Mouse (Mus musculus): ENCODE measurements around the gene Camkk1. TPM values are rescaled to one million over a fixed set of nuclear protein-coding genes. Genes with fewer than 3 reads are reported as not detected.

Camkk1 gene
- polyA plus RNA-seq, 1 experiment: not detected

DNA sequence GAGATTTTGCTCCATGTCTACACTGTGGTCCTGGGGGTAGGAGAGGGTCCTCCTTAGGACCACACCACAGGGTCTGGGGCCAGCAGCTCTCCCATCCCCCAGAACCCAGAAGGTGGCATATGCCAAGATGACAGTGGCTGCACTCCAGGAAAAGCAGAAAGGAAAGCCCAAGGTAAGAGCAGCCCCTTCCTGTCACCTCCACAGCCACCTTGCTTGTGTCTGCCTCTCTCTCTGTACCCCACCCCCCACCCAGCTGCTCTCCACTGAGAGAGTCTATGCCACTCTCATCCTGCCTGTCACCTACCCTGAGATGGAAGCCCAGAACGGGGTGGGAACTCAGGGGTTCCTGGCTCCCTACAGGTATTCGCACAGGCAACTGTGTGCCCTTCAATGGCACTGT is 10.0 kb upstream of the Camkk1 start:
- H3K4me3 ChIP-seq (ENCODE audit: insufficient read depth, low read depth, low read length): no peak overlapping the region
- peaks cover 17% of the 10 kb centered on the region for H3K4me1 ChIP-seq (ENCODE audit: control insufficient read depth, insufficient read depth, low read length)
- H3K27ac ChIP-seq (ENCODE audit: insufficient read depth, low read depth, low read length): no peak overlapping the region
- WGBS: 76% methylated on average over 2 of the region's 2 CpGs
- TF ChIP-seq CTCF (IDR thresholded peaks at IDR 0.05; ENCODE audit: insufficient read depth, low read depth, low read length) (no peak), POLR2A (IDR thresholded peaks at IDR 0.05; ENCODE audit: insufficient read depth, low read depth, low read length) (no peak)

DNA sequence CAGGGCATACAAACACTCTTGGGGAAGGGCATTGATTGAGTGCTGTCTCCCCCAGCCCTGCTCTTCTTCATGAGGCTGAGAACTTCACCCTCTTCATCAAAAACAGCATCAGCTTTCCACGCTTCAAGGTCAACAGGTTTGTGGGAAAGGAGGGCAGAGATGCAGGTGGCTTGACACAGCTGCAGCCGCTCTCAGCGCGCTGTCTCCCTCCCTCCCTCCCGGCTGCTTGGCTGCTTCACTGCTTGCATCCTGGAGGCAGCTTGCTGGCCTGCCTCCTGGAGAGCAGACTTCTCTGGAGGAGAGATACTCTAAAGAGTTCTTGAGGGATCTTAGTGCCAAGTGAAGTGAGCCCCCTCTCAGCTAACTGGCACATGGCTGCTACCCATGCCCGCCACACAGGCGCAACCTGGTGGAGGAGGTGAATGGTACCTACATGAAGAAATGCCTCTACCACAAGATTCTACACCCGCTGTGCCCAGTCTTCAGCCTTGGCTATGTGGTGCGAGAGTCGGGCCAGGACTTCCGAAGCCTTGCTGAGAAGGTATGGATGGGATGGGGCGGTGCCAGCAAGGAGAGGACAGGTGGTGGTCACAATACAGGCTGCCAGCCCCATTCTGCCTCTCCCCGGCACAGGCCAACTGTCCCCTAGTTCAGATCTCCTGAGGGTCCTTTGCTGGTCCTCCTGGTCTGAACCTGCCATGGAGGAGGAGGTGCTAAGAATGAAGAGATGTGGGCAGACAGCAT is 9.1 kb upstream of the Camkk1 start:
- Histone ChIP-seq H3K4me3 (ENCODE audit: insufficient read depth, low read depth, low read length) (no peak overlapping the region), H3K4me1 (ENCODE audit: control insufficient read depth, insufficient read depth, low read length) (peaks cover 24% of the 10 kb centered on the region), H3K27ac (ENCODE audit: insufficient read depth, low read depth, low read length) (no peak overlapping the region)
- 54% methylated on average over 13 of the region's 13 CpGs for WGBS
- TF ChIP-seq CTCF (IDR thresholded peaks at IDR 0.05; ENCODE audit: insufficient read depth, low read depth, low read length) (no peak), POLR2A (IDR thresholded peaks at IDR 0.05; ENCODE audit: insufficient read depth, low read depth, low read length) (no peak)

DNA sequence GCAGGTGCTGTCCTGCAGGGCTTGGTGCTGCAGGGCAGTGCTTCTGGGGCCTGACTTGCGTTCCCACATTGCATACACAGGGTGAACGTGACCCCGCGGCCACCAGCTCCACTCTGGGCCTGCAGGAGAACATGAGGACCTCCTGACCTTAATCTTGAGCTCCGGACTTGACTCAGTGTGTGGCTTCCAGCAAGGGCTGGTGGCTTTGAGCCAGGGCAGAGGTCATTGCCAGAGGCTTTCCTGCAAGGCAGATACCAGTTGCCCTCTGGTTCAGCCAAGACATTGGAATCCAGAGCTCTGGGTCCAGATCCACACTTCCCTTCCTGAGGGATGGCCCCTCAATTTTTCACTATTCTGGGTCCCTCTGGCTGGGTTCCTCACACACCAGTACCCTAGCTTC is 4.8 kb upstream of the Camkk1 start:
- Histone ChIP-seq H3K4me3 (ENCODE audit: insufficient read depth, low read depth, low read length) (no peak overlapping the region), H3K27ac (ENCODE audit: insufficient read depth, low read depth, low read length) (no peak overlapping the region), H3K4me1 (ENCODE audit: control insufficient read depth, insufficient read depth, low read length) (peaks cover 42% of the 10 kb centered on the region)
- 83% methylated on average over 5 of the region's 5 CpGs for WGBS
- no peak for TF ChIP-seq CTCF (IDR thresholded peaks at IDR 0.05; ENCODE audit: insufficient read depth, low read depth, low read length)
- TF ChIP-seq POLR2A (IDR thresholded peaks at IDR 0.05; ENCODE audit: insufficient read depth, low read depth, low read length): no peak

DNA sequence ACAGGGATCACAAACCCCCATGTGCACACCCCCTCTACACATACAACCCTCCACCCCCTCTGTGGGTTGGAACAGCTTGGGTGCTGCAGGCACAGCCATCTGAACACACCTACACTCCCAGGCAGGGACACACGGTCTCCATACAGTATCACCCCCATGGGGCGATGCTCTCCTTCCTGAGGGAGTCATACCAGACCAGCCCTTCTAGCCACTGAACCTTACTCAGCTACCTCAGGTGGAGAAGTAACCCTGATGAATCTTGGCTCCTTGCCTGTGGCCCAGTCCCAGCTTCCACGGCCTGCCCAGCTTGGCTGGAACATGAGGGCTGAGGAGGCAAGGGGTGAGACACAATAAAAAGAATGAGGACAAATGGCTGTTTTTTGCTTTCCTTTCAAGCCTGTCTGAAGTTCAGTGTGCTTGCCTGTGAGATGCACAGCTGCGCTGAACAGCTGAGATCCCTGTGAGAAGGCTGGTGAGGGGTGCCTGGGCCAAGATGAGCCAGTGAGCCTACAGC is 3.9 kb upstream of the Camkk1 start:
- Histone ChIP-seq H3K4me3 (ENCODE audit: insufficient read depth, low read depth, low read length) (no peak overlapping the region), H3K27ac (ENCODE audit: insufficient read depth, low read depth, low read length) (peak overlapping the region; percentile 63), H3K4me1 (ENCODE audit: control insufficient read depth, insufficient read depth, low read length) (peaks cover 40% of the 10 kb centered on the region)
- WGBS: 33% methylated on average over 4 of the region's 4 CpGs
- TF ChIP-seq POLR2A (IDR thresholded peaks at IDR 0.05; ENCODE audit: insufficient read depth, low read depth, low read length) (no peak), CTCF (IDR thresholded peaks at IDR 0.05; ENCODE audit: insufficient read depth, low read depth, low read length) (no peak)

DNA sequence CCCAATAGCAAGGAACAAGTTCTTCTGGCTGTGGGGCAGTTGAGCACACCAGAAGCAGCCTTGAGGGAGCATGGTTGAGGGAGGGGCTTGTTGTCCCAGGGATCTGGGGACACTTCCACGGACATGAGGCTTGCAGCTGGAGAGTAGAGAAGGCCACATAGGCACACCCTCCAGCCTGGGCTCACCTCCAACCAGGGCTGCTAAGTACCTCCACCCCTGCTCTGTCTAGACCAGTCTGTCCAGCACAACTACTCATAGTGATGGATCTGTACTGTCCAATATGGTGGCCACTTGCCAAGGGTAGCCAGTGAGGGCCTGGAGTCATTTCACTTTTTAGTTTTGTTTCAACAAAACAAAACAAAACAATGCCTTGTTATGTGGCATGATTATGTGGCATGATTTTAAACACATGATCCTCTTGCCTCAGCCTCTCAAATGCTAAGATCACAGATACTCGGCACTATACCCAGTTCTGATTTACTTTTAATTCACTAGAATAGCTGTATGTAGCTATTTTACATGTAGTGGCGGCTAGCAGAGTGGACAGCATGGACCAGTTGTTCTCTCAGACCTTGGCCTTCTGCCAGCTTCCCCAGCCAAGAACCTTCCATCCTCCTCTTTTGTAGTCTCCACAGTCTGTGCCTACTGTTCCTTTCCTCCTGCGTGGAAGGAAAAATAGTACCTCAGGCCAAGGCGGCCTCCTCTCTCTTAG is 3.3 kb upstream of the Camkk1 start:
- peaks cover 42% of the 10 kb centered on the region for H3K4me1 ChIP-seq (ENCODE audit: control insufficient read depth, insufficient read depth, low read length)
- peak overlapping the region; percentile 63 for H3K27ac ChIP-seq (ENCODE audit: insufficient read depth, low read depth, low read length)
- TF ChIP-seq POLR2A (IDR thresholded peaks at IDR 0.05; ENCODE audit: insufficient read depth, low read depth, low read length) (no peak), CTCF (IDR thresholded peaks at IDR 0.05; ENCODE audit: insufficient read depth, low read depth, low read length) (no peak)
- WGBS: 52% methylated on average over 5 of the region's 5 CpGs
- no peak overlapping the region for H3K4me3 ChIP-seq (ENCODE audit: insufficient read depth, low read depth, low read length)

DNA sequence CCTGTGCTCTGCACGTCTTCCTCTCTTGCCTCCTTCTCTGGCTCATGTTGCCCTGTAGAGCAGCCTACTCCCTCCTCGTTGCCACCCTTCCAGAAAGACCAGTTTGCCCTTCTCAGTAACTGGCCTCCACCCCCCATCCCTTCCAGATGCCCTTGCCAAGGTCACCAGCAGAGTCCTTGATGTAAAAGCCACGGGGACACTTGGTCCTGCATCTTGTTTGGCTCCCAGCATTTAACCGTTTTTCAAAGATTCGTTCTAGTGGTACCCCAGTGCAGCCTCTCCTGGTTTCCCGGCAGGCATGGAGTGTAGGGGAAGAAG is 2.7 kb upstream of the Camkk1 start:
- H3K27ac ChIP-seq (ENCODE audit: insufficient read depth, low read depth, low read length): peak overlapping the region; percentile 10; the same call in 1 of the 2 replicates
- H3K4me1 ChIP-seq (ENCODE audit: control insufficient read depth, insufficient read depth, low read length): peaks cover 44% of the 10 kb centered on the region
- WGBS: 66% methylated on average over 6 of the region's 6 CpGs
- no peak overlapping the region for H3K4me3 ChIP-seq (ENCODE audit: insufficient read depth, low read depth, low read length)
- no peak for TF ChIP-seq POLR2A (IDR thresholded peaks at IDR 0.05; ENCODE audit: insufficient read depth, low read depth, low read length)
- TF ChIP-seq CTCF (IDR thresholded peaks at IDR 0.05; ENCODE audit: insufficient read depth, low read depth, low read length): no peak

DNA sequence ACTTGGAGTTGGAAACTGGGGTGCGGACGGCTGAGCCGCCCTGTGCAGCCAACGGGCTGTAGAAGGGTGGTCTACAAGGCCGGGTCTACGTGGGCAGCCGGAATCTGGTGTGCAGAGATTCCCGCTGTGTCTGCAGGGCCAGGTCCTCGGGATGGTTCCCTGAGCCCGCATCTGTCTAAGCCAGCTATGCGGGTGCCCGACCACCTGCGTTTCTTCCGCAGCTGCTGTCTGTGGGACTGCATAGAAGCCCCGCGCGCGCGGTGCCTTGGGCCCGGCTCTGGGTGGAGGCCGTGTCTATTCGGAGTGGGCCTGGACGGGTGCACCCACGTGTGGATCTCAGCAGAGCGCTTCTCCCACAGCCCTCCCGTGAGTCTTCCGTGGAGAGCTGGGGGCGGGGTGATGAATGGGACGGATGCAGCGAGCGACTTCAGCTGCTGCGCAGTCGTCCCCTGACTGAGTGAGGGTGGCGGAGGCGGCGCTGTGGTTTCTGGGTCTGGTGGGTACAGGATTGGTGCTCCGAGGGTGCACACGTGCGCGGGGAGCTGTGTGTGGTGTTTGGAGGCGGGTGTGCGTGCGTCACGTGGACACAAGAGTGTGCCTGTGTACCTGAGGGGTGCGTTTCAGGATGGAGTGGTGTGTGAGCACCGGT is 463 bp downstream of the Camkk1 start:
- under 1% methylated on average over 46 of the region's 46 CpGs for WGBS
- Histone ChIP-seq H3K27ac (ENCODE audit: insufficient read depth, low read depth, low read length) (peak overlapping the region; percentile 78), H3K4me3 (ENCODE audit: insufficient read depth, low read depth, low read length) (peak overlapping the region; percentile 88), H3K4me1 (ENCODE audit: control insufficient read depth, insufficient read depth, low read length) (peaks cover 61% of the 10 kb centered on the region)
- TF ChIP-seq POLR2A (IDR thresholded peaks at IDR 0.05; ENCODE audit: insufficient read depth, low read depth, low read length) (peak; percentile 7; the same call in 1 of the 2 replicates), CTCF (IDR thresholded peaks at IDR 0.05; ENCODE audit: insufficient read depth, low read depth, low read length) (no peak)

DNA sequence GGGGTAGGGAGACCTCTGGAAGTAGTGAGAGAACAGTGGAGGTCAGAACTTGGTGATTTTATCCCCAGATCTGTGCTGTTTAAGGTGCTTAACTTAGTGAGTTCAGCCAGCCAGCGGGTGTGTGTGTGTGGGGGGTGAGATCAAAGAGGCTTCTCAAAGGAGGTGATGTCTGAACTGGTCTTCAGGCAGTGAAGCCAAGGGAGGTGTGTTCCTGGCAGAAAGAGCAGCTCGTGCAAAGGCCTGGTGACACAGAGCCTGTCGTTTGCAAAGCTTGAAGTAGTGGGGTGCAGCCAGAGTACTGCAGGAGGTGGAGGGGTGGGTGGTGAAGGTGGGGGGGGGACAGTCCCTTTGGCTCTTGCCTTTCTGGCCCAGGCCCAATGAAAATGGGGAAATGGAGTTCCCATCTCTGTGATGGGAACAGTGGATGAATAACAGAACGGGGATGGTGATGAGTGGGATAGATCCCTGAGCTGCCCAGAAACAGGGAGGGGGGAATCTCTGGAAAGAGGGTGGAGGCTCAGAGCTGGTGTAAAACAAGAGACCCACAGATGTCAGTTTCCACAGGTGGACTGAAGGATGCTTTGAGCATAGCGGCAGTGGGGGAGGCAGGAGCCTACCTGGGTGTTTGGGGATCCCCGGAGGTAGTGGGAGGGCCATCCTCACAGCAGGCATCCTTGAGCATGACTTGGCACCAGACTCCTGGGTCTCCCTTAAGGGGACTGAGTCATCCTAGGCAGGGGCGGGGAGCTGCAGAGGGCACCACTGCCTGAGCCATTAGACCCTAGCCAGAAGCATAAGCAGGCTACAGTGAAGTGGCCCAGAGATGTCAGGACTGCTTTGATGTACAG is 2.4 kb downstream of the Camkk1 start:
- Histone ChIP-seq H3K4me3 (ENCODE audit: insufficient read depth, low read depth, low read length) (peak overlapping the region; percentile 21; the same call in 1 of the 2 replicates), H3K27ac (ENCODE audit: insufficient read depth, low read depth, low read length) (peak overlapping the region; percentile 73; the same call in 1 of the 2 replicates), H3K4me1 (ENCODE audit: control insufficient read depth, insufficient read depth, low read length) (peaks cover 61% of the 10 kb centered on the region)
- 26% methylated on average over 7 of the region's 7 CpGs for WGBS
- TF ChIP-seq POLR2A (IDR thresholded peaks at IDR 0.05; ENCODE audit: insufficient read depth, low read depth, low read length) (no peak), CTCF (IDR thresholded peaks at IDR 0.05; ENCODE audit: insufficient read depth, low read depth, low read length) (no peak)
